Mouse (Mus musculus) hindbrain, postnatal 0 days (tissue): ENCODE results near the gene Lrrc43. TPM values are rescaled to one million over a fixed set of nuclear protein-coding genes. Genes with fewer than 3 reads are reported as not detected.

Experiments used
- ATAC-seq: fragments of 200-750 bp; cut with Nextera tagmentation; 2 replicates; pipeline ENCODE4 v1.8.0; 2017; ENCODE audit warnings: mild to moderate bottlenecking, moderate TSS enrichment, moderate library complexity
- DNase-seq: peaks from one replicate; pipeline ENCODE4 v3.0.0-alpha.2; 2015; ENCODE audit warnings: low spot score
- H3K27ac ChIP-seq: fragments of 300-500 bp; sonication (generic); 2 replicates; pipeline ENCODE4 v1.5.1; 2014; ENCODE audit warnings: mild to moderate bottlenecking
- H3K27me3 ChIP-seq: fragments of 300-500 bp; sonication (generic); 2 replicates; pipeline ENCODE4 v1.6.1; 2014; ENCODE audit warnings: low read length, mixed read lengths; ENCODE audit not compliant: insufficient read depth
- H3K36me3 ChIP-seq: fragments of 300-500 bp; sonication (generic); 2 replicates; pipeline ENCODE4 v1.6.1; 2014; ENCODE audit warnings: low read length, mixed read lengths; ENCODE audit not compliant: insufficient read depth
- H3K4me1 ChIP-seq: fragments of 300-500 bp; sonication (generic); 2 replicates; pipeline ENCODE4 v1.6.1; 2014; ENCODE audit warnings: antibody characterized with exemption, low read length, mixed read lengths; ENCODE audit not compliant: insufficient read depth
- H3K4me2 ChIP-seq: fragments of 300-500 bp; sonication (generic); 2 replicates; pipeline ENCODE4 v1.6.1; 2014; ENCODE audit warnings: low read depth, mild to moderate bottlenecking, low read length, moderate library complexity, mixed read lengths
- H3K4me3 ChIP-seq: fragments of 300-500 bp; sonication (generic); 2 replicates; pipeline ENCODE4 v1.5.1; 2014; ENCODE audit warnings: low read length
- H3K9ac ChIP-seq: fragments of 300-500 bp; sonication (generic); replicated peaks from 2 replicates; pipeline ENCODE4 v1.6.1; 2014; ENCODE audit warnings: mild to moderate bottlenecking, low read length, moderate library complexity, mixed read lengths
- H3K9me3 ChIP-seq: fragments of 300-500 bp; sonication (generic); 2 replicates; pipeline ENCODE4 v1.6.1; 2016; ENCODE audit warnings: low read length, mixed read lengths
- CTCF ChIP-seq: IDR thresholded peaks from 2 replicates; pipeline ENCODE4 v1.5.1; 2016; ENCODE audit warnings: antibody characterized with exemption, control low read depth, low read depth
- WGBS: fragments of 180-500 bp; shearing (Covaris S2); extraction: QIAGEN DNeasy Blood & Tissue Kit; methylation state at CpG from one replicate; pipeline ENCODE4 v1.1.7; 2014; 5-methylcytosine and 5-hydroxymethylcytosine counted together
- polyA plus RNA-seq: library from polyadenylated mRNA; unstranded; fragments of >200 nt; fragmentation: Nextera tagmentation; extraction: Ambion mirVana; gene quantifications from 2 replicates; pipeline ENCODE4 v1.2.1, GENCODE M21; 2015
- total RNA-seq: library from RNA; depleted of rRNA; stranded (reverse); fragments of >200 nt; gene quantifications from 2 replicates; pipeline ENCODE4 v1.2.3, GENCODE M21; 2014

Lrrc43 gene
- total and polyA plus RNA-seq, 2 experiments from 2014 or later, result 0.10 to 0.88 TPM

GRCm38 (mm10) chr5:123451886-123452285 is 37.2 kb upstream of the Lrrc43 start:
- no peak for ATAC-seq
- Histone ChIP-seq H3K4me3 (no peak overlapping the region), H3K27ac (no peak overlapping the region), H3K4me2 (no peak overlapping the region), H3K9me3 (no peaks in the 10 kb centered on the region), H3K36me3 (peaks cover 72% of the 10 kb centered on the region), H3K27me3 (no peaks in the 10 kb centered on the region), H3K4me1 (no peaks in the 10 kb centered on the region), H3K9ac (no peak overlapping the region)
- no peak for DNase-seq
- 90% methylated on average over 7 of the region's 7 CpGs for WGBS
- TF ChIP-seq CTCF, result no peak

DNA sequence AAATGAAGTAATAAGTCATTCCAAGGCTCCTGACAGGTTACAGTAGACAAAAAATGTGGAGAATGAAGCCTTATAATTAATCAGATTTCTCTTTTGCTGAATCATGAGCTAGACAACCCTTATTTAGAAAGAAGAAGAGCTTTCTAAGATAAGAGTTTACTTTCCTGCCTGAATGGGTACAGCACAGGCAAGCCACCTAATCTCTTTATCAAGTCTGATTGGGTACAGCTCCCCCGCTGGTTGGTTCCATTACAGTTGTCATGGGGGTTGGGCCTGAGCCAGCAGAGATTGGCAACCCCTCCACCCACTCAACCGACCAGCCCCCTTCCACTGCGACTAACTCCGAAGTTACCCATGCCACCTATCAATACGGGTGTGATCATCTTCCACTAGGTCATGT is 27.7 kb upstream of the Lrrc43 start:
- Histone ChIP-seq H3K36me3 (no peaks in the 10 kb centered on the region), H3K9ac (no peak overlapping the region), H3K27me3 (no peaks in the 10 kb centered on the region), H3K4me1 (no peaks in the 10 kb centered on the region), H3K9me3 (no peaks in the 10 kb centered on the region), H3K27ac (no peak overlapping the region), H3K4me3 (no peak overlapping the region), H3K4me2 (no peak overlapping the region)
- no peak for TF ChIP-seq CTCF
- 53% methylated on average over 5 of the region's 5 CpGs for WGBS
- ATAC-seq (no peak), DNase-seq (no peak)

DNA sequence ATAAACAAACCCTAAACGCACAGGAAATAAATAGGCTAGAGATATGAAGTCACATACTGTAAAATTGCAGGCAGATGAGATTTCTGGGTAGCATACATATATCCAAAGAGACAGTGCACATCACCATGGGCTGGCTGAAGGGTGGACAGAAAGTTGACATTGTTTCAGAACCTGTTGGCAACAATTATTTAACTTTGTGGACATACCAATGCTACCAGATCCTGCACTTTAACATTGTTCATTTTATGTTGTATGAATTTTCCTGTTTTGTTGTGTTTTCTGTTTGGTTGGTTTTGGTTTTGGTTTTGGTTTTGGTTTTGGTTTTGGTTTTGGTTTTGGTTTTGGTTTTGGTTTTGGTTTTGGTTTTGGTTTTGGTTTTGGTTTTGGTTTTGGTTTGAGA is 24.5 kb upstream of the Lrrc43 start:
- ATAC-seq (no peak), DNase-seq (no peak)
- no peak overlapping the region for H3K4me2 ChIP-seq
- no peaks in the 10 kb centered on the region for H3K36me3 ChIP-seq
- no peak overlapping the region for H3K4me3 ChIP-seq
- H3K9me3 ChIP-seq, result no peaks in the 10 kb centered on the region
- no peaks in the 10 kb centered on the region for H3K27me3 ChIP-seq
- H3K4me1 ChIP-seq, result no peaks in the 10 kb centered on the region
- H3K9ac ChIP-seq, result no peak overlapping the region
- H3K27ac ChIP-seq, result no peak overlapping the region
- WGBS, result 100% methylated on average over 1 of the region's 1 CpGs
- no peak for TF ChIP-seq CTCF

GRCm38 (mm10) chr5:123470784-123471400 is 18.2 kb upstream of the Lrrc43 start:
- 67% methylated on average over 10 of the region's 10 CpGs for WGBS
- ATAC-seq, result no peak

GRCm38 (mm10) chr5:123473817-123474216 is 15.3 kb upstream of the Lrrc43 start:
- Histone ChIP-seq H3K27me3 (no peaks in the 10 kb centered on the region), H3K9me3 (no peaks in the 10 kb centered on the region), H3K4me3 (no peak overlapping the region), H3K4me2 (no peak overlapping the region), H3K36me3 (no peaks in the 10 kb centered on the region), H3K9ac (no peak overlapping the region), H3K4me1 (no peaks in the 10 kb centered on the region), H3K27ac (no peak overlapping the region)
- ATAC-seq, result no peak
- 33% methylated on average over 5 of the region's 5 CpGs for WGBS
- no peak for TF ChIP-seq CTCF
- DNase-seq, result peak; percentile 34

More at GRCm38 (mm10) chr5:123470784-123471400, 18.2 kb upstream of the Lrrc43 start:
- Histone ChIP-seq H3K4me1 (no peaks in the 10 kb centered on the region), H3K9me3 (no peaks in the 10 kb centered on the region), H3K9ac (no peak overlapping the region), H3K36me3 (no peaks in the 10 kb centered on the region), H3K27ac (no peak overlapping the region), H3K27me3 (no peaks in the 10 kb centered on the region), H3K4me2 (no peak overlapping the region), H3K4me3 (no peak overlapping the region)
- no peak for DNase-seq
- no peak for TF ChIP-seq CTCF

DNA sequence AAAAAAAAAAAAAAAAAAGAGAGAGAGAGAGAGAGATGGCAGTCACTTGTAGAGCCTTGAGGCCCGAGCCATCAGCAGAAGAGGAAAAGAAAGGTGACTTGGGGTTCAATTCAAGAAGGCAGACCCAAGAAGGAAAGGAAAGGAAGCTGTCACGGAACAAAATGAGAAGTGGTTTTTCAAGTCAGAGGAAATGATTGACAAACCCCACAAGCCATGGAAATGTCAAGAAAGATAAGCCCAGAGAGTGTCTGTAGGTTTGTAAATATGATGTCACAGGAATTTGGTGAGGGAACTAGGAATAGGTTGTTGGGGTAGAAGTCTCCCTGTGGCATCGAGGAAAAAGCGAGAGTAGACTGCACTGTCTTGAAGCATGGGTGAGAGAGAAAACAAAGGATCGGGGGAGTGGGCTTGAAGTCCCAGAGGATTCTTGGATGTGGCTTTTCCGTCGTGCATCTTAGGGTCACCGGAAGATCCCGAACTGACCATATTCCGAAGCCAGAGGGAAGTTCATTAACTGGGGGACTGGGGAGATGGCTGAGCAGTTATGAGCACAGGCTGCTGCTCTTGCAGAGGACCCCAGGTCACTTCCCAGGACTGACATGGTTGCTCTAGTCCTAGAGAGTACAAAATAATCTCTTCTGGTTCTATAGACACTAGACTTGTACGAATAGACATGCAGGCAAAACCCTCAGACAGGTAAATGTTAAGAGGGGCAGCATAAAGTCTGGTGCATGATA is 1.3 kb upstream of the Lrrc43 start:
- Histone ChIP-seq H3K9ac (no peak overlapping the region), H3K4me1 (peaks cover 7% of the 10 kb centered on the region; the same call in 1 of the 2 replicates), H3K4me2 (no peak overlapping the region), H3K36me3 (no peaks in the 10 kb centered on the region), H3K4me3 (no peak overlapping the region), H3K9me3 (no peaks in the 10 kb centered on the region), H3K27me3 (no peaks in the 10 kb centered on the region), H3K27ac (no peak overlapping the region)
- TF ChIP-seq CTCF, result no peak
- ATAC-seq (no peak), DNase-seq (no peak)
- 85% methylated on average over 11 of the region's 11 CpGs for WGBS

DNA sequence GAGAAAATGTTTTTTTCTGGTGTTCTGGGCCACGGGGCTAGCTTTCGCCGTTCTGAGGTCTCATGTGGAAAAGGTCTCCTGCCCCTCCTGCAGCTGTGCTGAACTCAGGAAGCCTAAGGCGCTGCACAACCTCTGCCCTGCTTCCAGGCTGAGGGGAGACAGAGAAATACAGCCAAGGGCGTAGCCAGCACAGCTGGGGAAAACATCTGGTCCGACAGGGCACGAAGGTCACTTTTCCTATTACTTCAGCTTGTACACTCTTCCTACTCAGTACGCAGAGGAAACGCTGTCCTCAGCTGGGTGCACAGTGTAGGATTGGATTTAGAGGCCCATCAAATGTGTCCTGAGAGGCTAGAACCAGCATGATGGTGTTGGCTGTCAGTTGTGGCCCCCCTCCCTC is 830 bp downstream of the Lrrc43 start:
- no peak for TF ChIP-seq CTCF
- Histone ChIP-seq H3K4me3 (no peak overlapping the region), H3K9ac (no peak overlapping the region), H3K36me3 (no peaks in the 10 kb centered on the region), H3K4me2 (no peak overlapping the region), H3K27me3 (no peaks in the 10 kb centered on the region), H3K9me3 (no peaks in the 10 kb centered on the region), H3K4me1 (peaks cover 7% of the 10 kb centered on the region; the same call in 1 of the 2 replicates), H3K27ac (no peak overlapping the region)
- no peak for DNase-seq
- ATAC-seq, result no peak
- 61% methylated on average over 9 of the region's 9 CpGs for WGBS
